Mouse (Mus musculus) midbrain, embryonic 10.5 days (tissue): ENCODE data around the gene Olfr527. TPM values are rescaled to one million over a fixed set of nuclear protein-coding genes. Genes with fewer than 3 reads are reported as not detected.

ENCODE experiments used
- DNase-seq: peaks from one replicate; pipeline ENCODE4 v3.0.0-alpha.2; 2017; ENCODE audit warnings: low spot score
- H3K27ac ChIP-seq: fragments of 300-500 bp; sonication (generic); replicated peaks from 2 replicates; pipeline ENCODE4 v1.5.1; 2016; ENCODE audit warnings: mild to moderate bottlenecking
- H3K27me3 ChIP-seq: fragments of 300-500 bp; sonication (generic); 2 replicates; pipeline ENCODE4 v1.6.1; 2016; ENCODE audit warnings: low read depth, mild to moderate bottlenecking; ENCODE audit not compliant: poor library complexity, severe bottlenecking
- H3K36me3 ChIP-seq: fragments of 300-500 bp; sonication (generic); 2 replicates; pipeline ENCODE4 v1.6.1; 2016; ENCODE audit warnings: mild to moderate bottlenecking, moderate library complexity
- H3K4me1 ChIP-seq: fragments of 300-500 bp; sonication (generic); 2 replicates; pipeline ENCODE4 v1.6.1; 2016
- H3K4me3 ChIP-seq: fragments of 300-500 bp; sonication (generic); 2 replicates; pipeline ENCODE4 v1.5.1; 2016; ENCODE audit warnings: mild to moderate bottlenecking, moderate library complexity
- H3K9me3 ChIP-seq: fragments of 300-500 bp; sonication (generic); replicated peaks from 2 replicates; pipeline ENCODE4 v1.6.1; 2016; ENCODE audit warnings: mild to moderate bottlenecking
- WGBS: fragments of 180-500 bp; shearing (Covaris S2); methylation state at CpG from one replicate; pipeline ENCODE4 v1.1.7; 2016; 5-methylcytosine and 5-hydroxymethylcytosine counted together
- polyA plus RNA-seq: library from polyadenylated mRNA; unstranded; fragments of >200 nt; fragmentation: Nextera tagmentation; extraction: Ambion mirVana; gene quantifications from 2 replicates; pipeline ENCODE4 v1.2.1, GENCODE M21; 2016

Olfr527 gene
- not detected in 2 replicates for polyA plus RNA-seq

- 77% methylated on average over 2 of the region's 2 CpGs for WGBS
These were observed at the start of gene Olfr527 for GRCm38 (mm10) chr7:140333717-140334116. TSS of gene Olfr527 (plus strand) at chr7:140334017.

GRCm38 (mm10) chr7:140295746-140296145 lies 38.1 kb upstream of the Olfr527 start:
- no peak overlapping the region for H3K4me3 ChIP-seq
- H3K36me3 ChIP-seq = no peaks in the 10 kb centered on the region
- H3K4me1 ChIP-seq = no peaks in the 10 kb centered on the region
- WGBS = 91% methylated on average over 9 of the region's 9 CpGs
- DNase-seq = no peak
- no peaks in the 10 kb centered on the region for H3K9me3 ChIP-seq
- no peak overlapping the region for H3K27ac ChIP-seq
- no peaks in the 10 kb centered on the region for H3K27me3 ChIP-seq

More at GRCm38 (mm10) chr7:140333717-140334116, at the start of gene Olfr527:
- Histone ChIP-seq H3K27me3 (no peaks in the 10 kb centered on the region), H3K4me1 (no peaks in the 10 kb centered on the region), H3K27ac (no peak within 1 kb of the TSS), H3K36me3 (no peaks in the 10 kb centered on the region), H3K9me3 (no peaks in the 10 kb centered on the region), H3K4me3 (no peak within 1 kb of the TSS)
- no peak for DNase-seq

DNA sequence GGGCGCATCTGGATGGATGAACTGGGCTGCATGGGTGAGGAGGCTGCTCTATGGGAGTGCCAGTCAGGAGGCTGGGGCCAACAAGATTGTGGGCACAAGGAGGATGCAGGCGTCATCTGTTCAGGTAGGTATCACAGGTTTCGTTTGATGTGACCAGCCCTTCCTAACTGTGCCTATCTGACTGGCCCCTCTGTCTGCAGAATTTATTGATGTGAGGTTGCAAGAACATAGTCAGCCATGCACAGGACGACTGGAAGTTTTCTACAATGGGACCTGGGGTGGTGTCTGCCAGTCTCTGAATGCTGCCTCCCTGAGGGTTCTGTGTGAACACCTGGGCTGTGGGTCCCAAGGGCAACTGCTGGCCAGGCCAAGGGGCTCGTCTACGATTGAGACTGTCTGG lies 36.9 kb upstream of the Olfr527 start:
- DNase-seq = no peak
- Histone ChIP-seq H3K36me3 (no peaks in the 10 kb centered on the region), H3K4me3 (no peak overlapping the region), H3K27ac (no peak overlapping the region), H3K9me3 (no peaks in the 10 kb centered on the region), H3K4me1 (no peaks in the 10 kb centered on the region), H3K27me3 (no peaks in the 10 kb centered on the region)
- 86% methylated on average over 6 of the region's 6 CpGs for WGBS

DNA sequence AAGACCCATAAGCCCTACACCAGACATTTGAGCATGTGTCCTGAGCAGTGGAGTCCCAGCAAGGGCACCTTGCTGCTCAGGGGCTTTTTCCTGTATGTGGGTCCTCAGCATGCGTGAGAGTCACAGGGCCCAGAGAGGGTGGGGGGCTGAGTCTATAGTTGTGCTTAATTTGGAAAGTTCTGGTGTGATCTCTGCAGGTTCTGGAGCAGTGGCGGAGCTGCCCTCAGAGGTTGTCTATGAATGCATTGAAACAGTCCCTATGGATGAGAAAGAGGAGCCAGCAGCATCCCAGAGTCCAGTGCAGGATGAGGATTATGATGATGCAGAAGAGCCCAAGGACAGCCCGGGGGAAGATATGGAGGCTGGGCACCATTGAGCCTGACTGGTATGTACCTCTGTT lies 34.4 kb upstream of the Olfr527 start:
- no peaks in the 10 kb centered on the region for H3K4me1 ChIP-seq
- no peak overlapping the region for H3K27ac ChIP-seq
- no peaks in the 10 kb centered on the region for H3K36me3 ChIP-seq
- H3K9me3 ChIP-seq = no peaks in the 10 kb centered on the region
- H3K4me3 ChIP-seq = no peak overlapping the region
- 87% methylated on average over 3 of the region's 3 CpGs for WGBS
- DNase-seq = no peak
- no peaks in the 10 kb centered on the region for H3K27me3 ChIP-seq

- Histone ChIP-seq H3K4me3 (no peak overlapping the region), H3K27me3 (no peaks in the 10 kb centered on the region), H3K9me3 (no peaks in the 10 kb centered on the region), H3K4me1 (no peaks in the 10 kb centered on the region), H3K27ac (no peak overlapping the region), H3K36me3 (no peaks in the 10 kb centered on the region)
- 81% methylated on average over 3 of the region's 3 CpGs for WGBS
- DNase-seq = no peak
These were observed 13.9 kb upstream of the Olfr527 start for GRCm38 (mm10) chr7:140319861-140320385.

GRCm38 (mm10) chr7:140320558-140320957 lies 13.3 kb upstream of the Olfr527 start, which contains the start of gene Olfr525:
TSS of gene Olfr525 (plus strand) at chr7:140320858.
- WGBS = 62% methylated on average over 1 of the region's 1 CpGs

GRCm38 (mm10) chr7:140321135-140321534 lies 12.7 kb upstream of the Olfr527 start:
- Histone ChIP-seq H3K27me3 (no peaks in the 10 kb centered on the region), H3K4me3 (no peak overlapping the region), H3K4me1 (no peaks in the 10 kb centered on the region), H3K27ac (no peak overlapping the region), H3K9me3 (no peaks in the 10 kb centered on the region), H3K36me3 (no peaks in the 10 kb centered on the region)
- no peak for DNase-seq

More at GRCm38 (mm10) chr7:140320558-140320957, 13.3 kb upstream of the Olfr527 start, which contains the start of gene Olfr525:
- H3K4me1 ChIP-seq = no peaks in the 10 kb centered on the region
- H3K4me3 ChIP-seq = no peak within 1 kb of the TSS
- no peaks in the 10 kb centered on the region for H3K9me3 ChIP-seq
- H3K27me3 ChIP-seq = no peaks in the 10 kb centered on the region
- no peak within 1 kb of the TSS for H3K27ac ChIP-seq
- DNase-seq = no peak
- no peaks in the 10 kb centered on the region for H3K36me3 ChIP-seq

- 53% methylated on average over 1 of the region's 1 CpGs for WGBS
- no peaks in the 10 kb centered on the region for H3K9me3 ChIP-seq
- H3K36me3 ChIP-seq = no peaks in the 10 kb centered on the region
- no peak overlapping the region for H3K27ac ChIP-seq
- H3K4me3 ChIP-seq = no peak overlapping the region
- H3K4me1 ChIP-seq = no peaks in the 10 kb centered on the region
- no peak for DNase-seq
- no peaks in the 10 kb centered on the region for H3K27me3 ChIP-seq
These were observed 4.0 kb upstream of the Olfr527 start for GRCm38 (mm10) chr7:140329766-140330304.

- Histone ChIP-seq H3K36me3 (no peaks in the 10 kb centered on the region), H3K27me3 (no peaks in the 10 kb centered on the region), H3K4me3 (no peak within 1 kb of the TSS), H3K27ac (no peak within 1 kb of the TSS), H3K9me3 (no peaks in the 10 kb centered on the region), H3K4me1 (no peaks in the 10 kb centered on the region)
- DNase-seq = no peak
- 80% methylated on average over 3 of the region's 3 CpGs for WGBS
These were observed 27.8 kb downstream of the Olfr527 start, which contains the start of gene Olfr60 for GRCm38 (mm10) chr7:140361571-140361970. TSS of gene Olfr60 (minus strand) at chr7:140361671.

GRCm38 (mm10) chr7:140374300-140374699 lies 40.5 kb downstream of the Olfr527 start:
- Histone ChIP-seq H3K27ac (no peak overlapping the region), H3K27me3 (no peaks in the 10 kb centered on the region), H3K36me3 (no peaks in the 10 kb centered on the region), H3K9me3 (no peaks in the 10 kb centered on the region), H3K4me3 (no peak overlapping the region), H3K4me1 (no peaks in the 10 kb centered on the region)
- no peak for DNase-seq
- 74% methylated on average over 4 of the region's 4 CpGs for WGBS

GRCm38 (mm10) chr7:140376231-140376630 lies 42.4 kb downstream of the Olfr527 start, which contains the start of gene Olfr530:
TSS of gene Olfr530 (minus strand) at chr7:140376331.
- Histone ChIP-seq H3K27ac (no peak within 1 kb of the TSS), H3K9me3 (no peaks in the 10 kb centered on the region), H3K36me3 (no peaks in the 10 kb centered on the region), H3K27me3 (no peaks in the 10 kb centered on the region), H3K4me1 (no peaks in the 10 kb centered on the region), H3K4me3 (no peak within 1 kb of the TSS)
- WGBS = 74% methylated on average over 1 of the region's 1 CpGs
- no peak for DNase-seq

DNA sequence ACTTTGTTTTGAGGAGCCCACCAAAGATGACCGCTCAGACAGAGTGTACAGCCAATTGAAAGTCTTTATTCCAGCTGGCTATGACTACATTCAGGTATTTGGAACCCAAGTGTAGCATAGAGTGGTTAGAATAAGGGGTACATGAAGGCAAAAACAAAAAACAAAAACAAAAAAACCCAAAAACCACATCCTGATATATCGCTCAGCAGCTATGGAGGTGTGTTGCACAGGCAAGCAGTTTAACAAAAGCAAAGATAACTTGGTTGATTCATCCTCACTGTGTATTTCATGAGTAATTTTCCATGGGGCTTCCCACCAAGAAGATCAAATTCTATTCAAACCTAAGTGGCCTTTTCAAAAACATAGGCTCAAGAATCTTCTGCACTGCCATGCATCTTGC lies 43.1 kb downstream of the Olfr527 start:
- no peaks in the 10 kb centered on the region for H3K4me1 ChIP-seq
- H3K27me3 ChIP-seq = no peaks in the 10 kb centered on the region
- no peak overlapping the region for H3K27ac ChIP-seq
- no peak for DNase-seq
- WGBS = 96% methylated on average over 2 of the region's 2 CpGs
- H3K36me3 ChIP-seq = no peaks in the 10 kb centered on the region
- H3K4me3 ChIP-seq = no peak overlapping the region
- no peaks in the 10 kb centered on the region for H3K9me3 ChIP-seq
